ENCODE assay signal across 8 mouse cellular contexts in genomic region chr3:88436395-88437201, GRCm38 (mm10). TPM values are rescaled to one million over a fixed set of nuclear protein-coding genes. Genes with fewer than 3 reads are reported as not detected.
DNase-seq lines count a peak whose midpoint lies in the region; ATAC-seq and TF ChIP-seq lines count a peak whose summit lies in the region.

No protein-coding gene starts in this region.

- TF ChIP-seq POLR2A in ES-Bruce4 (IDR thresholded peaks at IDR 0.05; ENCODE audit: insufficient read depth, low read length), result no peak

- peak overlapping the region; percentile 72 for H3K4me2 ChIP-seq in kidney, embryonic 15.5 days
- H3K4me2 ChIP-seq in liver, embryonic 16.5 days (ENCODE audit: low read depth, low read length), result peak overlapping the region; percentile 36; the same call in 1 of the 2 replicates
- H3K4me2 ChIP-seq in neural tube, embryonic 15.5 days, result peak overlapping the region; percentile 51

- no peak overlapping the region for H3K9ac ChIP-seq in ES-Bruce4 (ENCODE audit: low read depth, poor library complexity, severe bottlenecking)
- H3K9ac ChIP-seq in kidney, embryonic 15.5 days, result peak overlapping the region; percentile 41
- H3K9ac ChIP-seq in liver, embryonic 16.5 days (ENCODE audit: low read depth, low read length), result no peak overlapping the region
- H3K9ac ChIP-seq in neural tube, embryonic 15.5 days (replicated peaks), result no peak overlapping the region

- H3K27me3 ChIP-seq in ES-Bruce4 (ENCODE audit: control insufficient read depth, insufficient read depth, low read length, poor library complexity, severe bottlenecking), result no peaks in the 10 kb centered on the region
- peaks cover 34% of the 10 kb centered on the region for H3K27me3 ChIP-seq in embryonic facial prominence, embryonic 10.5 days (replicated peaks; ENCODE audit: low read depth, poor library complexity, severe bottlenecking)
- peaks cover under 1% of the 10 kb centered on the region; the same call in 1 of the 2 replicates for H3K27me3 ChIP-seq in kidney, embryonic 15.5 days
- H3K27me3 ChIP-seq in liver, embryonic 16.5 days (ENCODE audit: control insufficient read depth, insufficient read depth, low read depth, low read length), result peaks cover 3% of the 10 kb centered on the region; the same call in 1 of the 2 replicates
- no peaks in the 10 kb centered on the region for H3K27me3 ChIP-seq in neural tube, embryonic 15.5 days (replicated peaks)

- WGBS in embryonic facial prominence, embryonic 10.5 days, result 9% methylated on average over 29 of the region's 29 CpGs
- WGBS in kidney, embryonic 15.5 days, result 8% methylated on average over 28 of the region's 29 CpGs
- 10% methylated on average over 29 of the region's 29 CpGs for WGBS in liver, embryonic 16.5 days (ENCODE audit: insufficient replicate concordance)
- WGBS in neural tube, embryonic 15.5 days, result 11% methylated on average over 29 of the region's 29 CpGs

- peaks cover 6% of the 10 kb centered on the region for H3K4me1 ChIP-seq in ES-Bruce4 (ENCODE audit: control insufficient read depth, insufficient read depth, low read length)
- peaks cover 43% of the 10 kb centered on the region for H3K4me1 ChIP-seq in embryonic facial prominence, embryonic 10.5 days
- peaks cover 50% of the 10 kb centered on the region for H3K4me1 ChIP-seq in kidney, embryonic 15.5 days
- peaks cover 13% of the 10 kb centered on the region for H3K4me1 ChIP-seq in liver, embryonic 16.5 days (ENCODE audit: control insufficient read depth, low read depth, low read length)
- peaks cover 6% of the 10 kb centered on the region; the same call in 1 of the 2 replicates for H3K4me1 ChIP-seq in neural tube, embryonic 15.5 days

- no peaks in the 10 kb centered on the region for H3K9me3 ChIP-seq in ES-Bruce4 (replicated peaks; ENCODE audit: control insufficient read depth, insufficient read depth, low read length, poor library complexity, severe bottlenecking)
- H3K9me3 ChIP-seq in embryonic facial prominence, embryonic 10.5 days, result no peaks in the 10 kb centered on the region
- H3K9me3 ChIP-seq in kidney, embryonic 15.5 days (replicated peaks), result no peaks in the 10 kb centered on the region
- no peaks in the 10 kb centered on the region for H3K9me3 ChIP-seq in liver, embryonic 16.5 days (replicated peaks; ENCODE audit: control insufficient read depth, low read length)
- no peaks in the 10 kb centered on the region for H3K9me3 ChIP-seq in neural tube, embryonic 15.5 days (replicated peaks)

- peak overlapping the region; percentile 21 for H3K4me3 ChIP-seq in ES-Bruce4 (ENCODE audit: low read depth, low read length)
- peak overlapping the region; percentile 53 for H3K4me3 ChIP-seq in embryonic facial prominence, embryonic 10.5 days
- H3K4me3 ChIP-seq in kidney, embryonic 15.5 days (replicated peaks), result peak overlapping the region; percentile 41
- 0 out of 2 replicates have a peak overlapping the region, but pooled peaks have one; percentile 12 for H3K4me3 ChIP-seq in liver, embryonic 16.5 days (ENCODE audit: low read depth, low read length)
- H3K4me3 ChIP-seq in neural tube, embryonic 15.5 days (replicated peaks), result peak overlapping the region; percentile 17; the same call in 1 of the 2 replicates

- peak; percentile 69 for TF ChIP-seq CTCF in ES-Bruce4 (IDR thresholded peaks at IDR 0.05; ENCODE audit: low read depth, low read length)

- no peak for TF ChIP-seq EP300 in ES-Bruce4 (IDR thresholded peaks at IDR 0.05; ENCODE audit: insufficient read depth, low read depth, low read length)

- no peaks in the 10 kb centered on the region for H3K36me3 ChIP-seq in ES-Bruce4 (ENCODE audit: control insufficient read depth, insufficient read depth, low read length, poor library complexity, severe bottlenecking)
- no peaks in the 10 kb centered on the region; the same call in 1 of the 2 replicates for H3K36me3 ChIP-seq in embryonic facial prominence, embryonic 10.5 days (replicated peaks)
- H3K36me3 ChIP-seq in kidney, embryonic 15.5 days, result no peaks in the 10 kb centered on the region
- H3K36me3 ChIP-seq in liver, embryonic 16.5 days (ENCODE audit: control insufficient read depth, insufficient read depth), result no peaks in the 10 kb centered on the region
- peaks cover 48% of the 10 kb centered on the region for H3K36me3 ChIP-seq in neural tube, embryonic 15.5 days

- ATAC-seq in granulocyte monocyte progenitor cell, adult 5-6 weeks (replicated peaks; ENCODE audit: poor library complexity, severe bottlenecking), result peak; percentile 61
- peak; percentile 92 for ATAC-seq in kidney, embryonic 15.5 days (replicated peaks; ENCODE audit: low FRiP score)
- peak; percentile 32 for ATAC-seq in liver, embryonic 16.5 days (ENCODE audit: low read depth)
- ATAC-seq in neural tube, embryonic 15.5 days (ENCODE audit: low FRiP score), result peak; percentile 62

- no peak overlapping the region for H3K27ac ChIP-seq in ES-Bruce4 (ENCODE audit: insufficient read depth, low read length)
- peak overlapping the region; percentile 74 for H3K27ac ChIP-seq in embryonic facial prominence, embryonic 10.5 days (replicated peaks)
- peak overlapping the region; percentile 87 for H3K27ac ChIP-seq in kidney, embryonic 15.5 days
- H3K27ac ChIP-seq in liver, embryonic 16.5 days (ENCODE audit: low read length), result no peak overlapping the region
- 0 out of 2 replicates have a peak overlapping the region, but pooled peaks have one; percentile 3 for H3K27ac ChIP-seq in neural tube, embryonic 15.5 days (replicated peaks)

- peak; percentile 76 for DNase-seq in adrenal gland, postnatal 10 days
- DNase-seq in embryonic facial prominence, embryonic 10.5 days (ENCODE audit: low spot score), result peak; percentile 86
- DNase-seq in ovary, postnatal 14 days (ENCODE audit: low spot score), result no peak

RNA-seq across cellular contexts. Expression of gene Slc25a44, which starts 11.7 kb away (rescaled TPM):
- 13.5 and 14.7 TPM in 2 replicates for polyA plus RNA-seq in ES-Bruce4 (2011; ENCODE audit: insufficient read depth, insufficient read length, low read depth, missing spikeins)
- 10 to 100 TPM; 37.8 to 47.6 TPM for total RNA-seq in adrenal gland, postnatal 10 days (2021)
- 17.5 and 17.6 TPM in 2 replicates for polyA plus RNA-seq in embryonic facial prominence, embryonic 10.5 days (2016; fragmentation: Nextera tagmentation; extraction: Ambion mirVana)
- 13.1 and 13.5 TPM in 2 replicates for total RNA-seq in granulocyte monocyte progenitor cell, adult 5-6 weeks (2014; fragmentation: Nextera tagmentation)
- total RNA-seq in granulocyte monocyte progenitor cell, adult 5-6 weeks (2017), result 11.6 and 13.8 TPM in 2 replicates
- polyA plus RNA-seq in kidney, embryonic 15.5 days (2015; fragmentation: Nextera tagmentation; extraction: Ambion mirVana), result 17.5 and 17.6 TPM in 2 replicates
- 10.0 and 11.8 TPM in 2 replicates for polyA plus RNA-seq in liver, embryonic 16.5 days (2015; fragmentation: Nextera tagmentation; extraction: Ambion mirVana)
- polyA plus RNA-seq in neural tube, embryonic 15.5 days (2015; fragmentation: Nextera tagmentation; extraction: Ambion mirVana), result 33.6 and 36.4 TPM in 2 replicates

RNA-seq across cellular contexts. Expression of gene Sema4a, which starts 24.4 kb away (rescaled TPM):
- 2.3 and 4.0 TPM in 2 replicates for polyA plus RNA-seq in ES-Bruce4 (2011; ENCODE audit: insufficient read depth, insufficient read length, low read depth, missing spikeins)
- total RNA-seq in adrenal gland, postnatal 10 days (2021), result 10 to 100 TPM; 13.4 to 15.5 TPM
- 5.9 and 7.1 TPM in 2 replicates for polyA plus RNA-seq in embryonic facial prominence, embryonic 10.5 days (2016; fragmentation: Nextera tagmentation; extraction: Ambion mirVana)
- 24.0 and 38.5 TPM in 2 replicates for total RNA-seq in granulocyte monocyte progenitor cell, adult 5-6 weeks (2014; fragmentation: Nextera tagmentation)
- total RNA-seq in granulocyte monocyte progenitor cell, adult 5-6 weeks (2017), result 25.1 and 35.7 TPM in 2 replicates
- 14.0 and 14.7 TPM in 2 replicates for polyA plus RNA-seq in kidney, embryonic 15.5 days (2015; fragmentation: Nextera tagmentation; extraction: Ambion mirVana)
- polyA plus RNA-seq in liver, embryonic 16.5 days (2015; fragmentation: Nextera tagmentation; extraction: Ambion mirVana), result 27.0 and 29.1 TPM in 2 replicates
- polyA plus RNA-seq in neural tube, embryonic 15.5 days (2015; fragmentation: Nextera tagmentation; extraction: Ambion mirVana), result 28.2 and 28.8 TPM in 2 replicates

RNA-seq across cellular contexts. Expression of gene Pmf1, which starts 26.5 kb away (rescaled TPM):
- 88.6 and 102 TPM in 2 replicates for polyA plus RNA-seq in ES-Bruce4 (2011; ENCODE audit: insufficient read depth, insufficient read length, low read depth, missing spikeins)
- 10 to 100 TPM; 60.2 to 62.6 TPM for total RNA-seq in adrenal gland, postnatal 10 days (2021)
- polyA plus RNA-seq in embryonic facial prominence, embryonic 10.5 days (2016; fragmentation: Nextera tagmentation; extraction: Ambion mirVana), result 184 and 194 TPM in 2 replicates
- 115 and 122 TPM in 2 replicates for total RNA-seq in granulocyte monocyte progenitor cell, adult 5-6 weeks (2014; fragmentation: Nextera tagmentation)
- 128 and 141 TPM in 2 replicates for total RNA-seq in granulocyte monocyte progenitor cell, adult 5-6 weeks (2017)
- 152 TPM in 2 replicates for polyA plus RNA-seq in kidney, embryonic 15.5 days (2015; fragmentation: Nextera tagmentation; extraction: Ambion mirVana)
- 69.7 and 76.8 TPM in 2 replicates for polyA plus RNA-seq in liver, embryonic 16.5 days (2015; fragmentation: Nextera tagmentation; extraction: Ambion mirVana)
- polyA plus RNA-seq in neural tube, embryonic 15.5 days (2015; fragmentation: Nextera tagmentation; extraction: Ambion mirVana), result 25.8 and 52.7 TPM in 2 replicates

RNA-seq across cellular contexts. Expression of gene Bglap, which starts 52.3 kb away (rescaled TPM):
- not detected in 2 replicates for polyA plus RNA-seq in ES-Bruce4 (2011; ENCODE audit: insufficient read depth, insufficient read length, low read depth, missing spikeins)
- 100 to 1,000 TPM in 1 of 2 experiments, 1 to 10 TPM in 1; 1.6 to 106 TPM for total RNA-seq in adrenal gland, postnatal 10 days (2021)
- not detected in 2 replicates for polyA plus RNA-seq in embryonic facial prominence, embryonic 10.5 days (2016; fragmentation: Nextera tagmentation; extraction: Ambion mirVana)
- total RNA-seq in granulocyte monocyte progenitor cell, adult 5-6 weeks (2014; fragmentation: Nextera tagmentation), result not detected in 2 replicates
- total RNA-seq in granulocyte monocyte progenitor cell, adult 5-6 weeks (2017), result not detected in 2 replicates
- 5.6 TPM in 1 of 2 replicates, not detected in the other for polyA plus RNA-seq in kidney, embryonic 15.5 days (2015; fragmentation: Nextera tagmentation; extraction: Ambion mirVana)
- not detected in 2 replicates for polyA plus RNA-seq in liver, embryonic 16.5 days (2015; fragmentation: Nextera tagmentation; extraction: Ambion mirVana)
- polyA plus RNA-seq in neural tube, embryonic 15.5 days (2015; fragmentation: Nextera tagmentation; extraction: Ambion mirVana), result not detected in 2 replicates

RNA-seq across cellular contexts. Expression of gene Bglap2, which starts 58.1 kb away (rescaled TPM):
- polyA plus RNA-seq in ES-Bruce4 (2011; ENCODE audit: insufficient read depth, insufficient read length, low read depth, missing spikeins), result not detected in 2 replicates
- 10 to 100 TPM in 1 of 2 experiments, not detected in 1; 24.0 TPM for total RNA-seq in adrenal gland, postnatal 10 days (2021)
- not detected in 2 replicates for polyA plus RNA-seq in embryonic facial prominence, embryonic 10.5 days (2016; fragmentation: Nextera tagmentation; extraction: Ambion mirVana)
- total RNA-seq in granulocyte monocyte progenitor cell, adult 5-6 weeks (2014; fragmentation: Nextera tagmentation), result not detected in 2 replicates
- total RNA-seq in granulocyte monocyte progenitor cell, adult 5-6 weeks (2017), result not detected in 2 replicates
- 3.4 TPM in 1 of 2 replicates, not detected in the other for polyA plus RNA-seq in kidney, embryonic 15.5 days (2015; fragmentation: Nextera tagmentation; extraction: Ambion mirVana)
- not detected in 2 replicates for polyA plus RNA-seq in liver, embryonic 16.5 days (2015; fragmentation: Nextera tagmentation; extraction: Ambion mirVana)
- polyA plus RNA-seq in neural tube, embryonic 15.5 days (2015; fragmentation: Nextera tagmentation; extraction: Ambion mirVana), result not detected in 2 replicates

Comparison
In these comparisons a context has a peak if more than half of its experiments do, and no peak if none do; other contexts are left out.
1. H3K27ac ChIP-seq: peak in embryonic facial prominence, embryonic 10.5 days (single experiment), kidney, embryonic 15.5 days (single experiment) and neural tube, embryonic 15.5 days (single experiment); none in ES-Bruce4 (single experiment) and liver, embryonic 16.5 days (single experiment).
2. ATAC-seq: peak in every context shown above with its lines; median percentile 92 in kidney, embryonic 15.5 days; 62 in neural tube, embryonic 15.5 days; 61 in granulocyte monocyte progenitor cell, adult 5-6 weeks; 32 in liver, embryonic 16.5 days.
3. Peak in every context shown above with its lines, with median percentiles within 50 percentile points of each other: H3K4me3 ChIP-seq and H3K4me2 ChIP-seq.